Mouse (Mus musculus) limb, embryonic 13.5 days (tissue): Measurements from ENCODE around the gene Bcl2. TPM values are rescaled to one million over a fixed set of nuclear protein-coding genes. Genes with fewer than 3 reads are reported as not detected.
"Not testable (repeated sequence)": the region's sequence is repeated elsewhere in the genome, so short reads cannot be mapped to it uniquely, and the experiment has no call there.

Source experiments
- ATAC-seq: fragments of 200-750 bp; cut with Nextera tagmentation; 2 replicates; pipeline ENCODE4 v1.8.0; 2017; ENCODE audit warnings: low read depth, moderate number of reproducible peaks, moderate TSS enrichment; ENCODE audit not compliant: low FRiP score
- H3K27ac ChIP-seq: fragments of 300-500 bp; sonication (generic); 2 replicates; pipeline ENCODE4 v1.5.1; 2015; ENCODE audit warnings: inconsistent platforms, mild to moderate bottlenecking, moderate library complexity
- H3K27me3 ChIP-seq: fragments of 300-500 bp; sonication (generic); 2 replicates; pipeline ENCODE4 v1.6.1; 2015; ENCODE audit warnings: mild to moderate bottlenecking, inconsistent platforms
- H3K36me3 ChIP-seq: fragments of 300-500 bp; sonication (generic); 2 replicates; pipeline ENCODE4 v1.6.1; 2015; ENCODE audit warnings: inconsistent platforms, mild to moderate bottlenecking, moderate library complexity
- H3K4me1 ChIP-seq: fragments of 300-500 bp; sonication (generic); 2 replicates; pipeline ENCODE4 v1.6.1; 2015; ENCODE audit warnings: inconsistent platforms
- H3K4me2 ChIP-seq: fragments of 300-500 bp; sonication (generic); replicated peaks from 2 replicates; pipeline ENCODE4 v1.6.1; 2015; ENCODE audit warnings: inconsistent platforms, mild to moderate bottlenecking, moderate library complexity
- H3K4me3 ChIP-seq: fragments of 300-500 bp; sonication (generic); 2 replicates; pipeline ENCODE4 v1.5.1; 2015; ENCODE audit warnings: moderate library complexity, mild to moderate bottlenecking, inconsistent platforms
- H3K9ac ChIP-seq: fragments of 300-500 bp; sonication (generic); 2 replicates; pipeline ENCODE4 v1.6.1; 2015; ENCODE audit warnings: mild to moderate bottlenecking, inconsistent platforms
- H3K9me3 ChIP-seq: fragments of 300-500 bp; sonication (generic); 2 replicates; pipeline ENCODE4 v1.6.1; 2016; ENCODE audit warnings: inconsistent platforms
- WGBS: fragments of 180-500 bp; shearing (Covaris S2); methylation state at CpG from one replicate; pipeline ENCODE4 v1.1.7; 2015; 5-methylcytosine and 5-hydroxymethylcytosine counted together
- polyA plus RNA-seq: library from polyadenylated mRNA; unstranded; fragments of >200 nt; fragmentation: Nextera tagmentation; extraction: Ambion mirVana; gene quantifications from 2 replicates; pipeline ENCODE4 v1.2.1, GENCODE M21; 2015

The Bcl2 gene
- polyA plus RNA-seq, 1 experiment from 2014 or later: 33.3 TPM

GRCm38 (mm10) chr1:106738092-106738491, 24.0 kb upstream of the Bcl2 start:
- peaks cover 65% of the 10 kb centered on the region for H3K36me3 ChIP-seq
- no peak overlapping the region for H3K27ac ChIP-seq
- H3K4me1 ChIP-seq: no peaks in the 10 kb centered on the region
- H3K4me3 ChIP-seq: no peak overlapping the region
- H3K9me3 ChIP-seq: no peaks in the 10 kb centered on the region
- WGBS: 78% methylated on average over 3 of the region's 3 CpGs
- H3K4me2 ChIP-seq: no peak overlapping the region
- no peak for ATAC-seq
- H3K27me3 ChIP-seq: no peaks in the 10 kb centered on the region
- H3K9ac ChIP-seq: no peak overlapping the region

DNA sequence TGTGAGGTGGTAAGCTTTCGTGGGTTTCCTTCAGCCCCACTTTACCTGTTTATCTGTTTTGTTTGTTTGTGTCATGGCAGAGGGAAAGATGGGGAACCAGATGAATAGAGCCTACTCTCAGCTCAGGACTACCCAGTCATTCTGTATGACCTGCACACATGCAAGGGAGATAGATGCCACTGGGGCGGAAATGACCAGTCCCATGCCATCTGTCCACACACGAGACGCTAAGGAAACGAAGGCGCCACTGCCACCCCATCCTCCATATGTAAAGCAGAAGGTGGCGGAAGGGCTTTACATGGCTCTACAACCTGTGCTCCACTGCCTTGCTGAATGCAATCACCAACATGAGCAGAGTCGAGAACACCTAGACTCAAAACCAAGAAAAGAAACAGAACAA, 22.1 kb upstream of the Bcl2 start:
- no peaks in the 10 kb centered on the region for H3K4me1 ChIP-seq
- no peak overlapping the region for H3K4me3 ChIP-seq
- no peak overlapping the region for H3K4me2 ChIP-seq
- ATAC-seq: no peak
- H3K27me3 ChIP-seq: no peaks in the 10 kb centered on the region
- no peaks in the 10 kb centered on the region for H3K9me3 ChIP-seq
- WGBS: 88% methylated on average over 8 of the region's 8 CpGs
- H3K9ac ChIP-seq: no peak overlapping the region
- peaks cover 51% of the 10 kb centered on the region for H3K36me3 ChIP-seq
- no peak overlapping the region for H3K27ac ChIP-seq

DNA sequence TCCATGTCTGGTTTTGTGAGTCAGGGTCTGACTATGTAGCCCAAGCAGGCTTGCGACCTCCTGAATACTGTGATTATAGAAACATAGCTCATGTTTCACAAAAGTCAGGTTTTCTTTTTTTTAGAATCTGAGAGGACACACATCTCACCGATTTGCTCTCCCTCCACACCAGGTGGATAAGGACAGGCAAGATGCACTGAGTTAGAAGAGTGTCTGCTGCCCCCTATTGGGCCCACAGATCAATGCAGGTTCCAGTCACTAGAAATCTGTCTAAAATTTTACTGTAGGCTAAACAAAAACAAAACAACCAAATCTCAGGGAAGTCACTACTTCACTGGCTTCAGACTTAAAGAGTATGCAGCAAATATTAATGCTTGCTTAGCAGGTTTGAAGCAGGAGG, 21.5 kb upstream of the Bcl2 start:
- Histone ChIP-seq H3K36me3 (peaks cover 45% of the 10 kb centered on the region), H3K4me2 (no peak overlapping the region), H3K4me3 (no peak overlapping the region), H3K27ac (no peak overlapping the region), H3K9ac (no peak overlapping the region), H3K9me3 (no peaks in the 10 kb centered on the region), H3K4me1 (no peaks in the 10 kb centered on the region), H3K27me3 (no peaks in the 10 kb centered on the region)
- no peak for ATAC-seq
- 43% methylated on average over 2 of the region's 2 CpGs for WGBS

DNA sequence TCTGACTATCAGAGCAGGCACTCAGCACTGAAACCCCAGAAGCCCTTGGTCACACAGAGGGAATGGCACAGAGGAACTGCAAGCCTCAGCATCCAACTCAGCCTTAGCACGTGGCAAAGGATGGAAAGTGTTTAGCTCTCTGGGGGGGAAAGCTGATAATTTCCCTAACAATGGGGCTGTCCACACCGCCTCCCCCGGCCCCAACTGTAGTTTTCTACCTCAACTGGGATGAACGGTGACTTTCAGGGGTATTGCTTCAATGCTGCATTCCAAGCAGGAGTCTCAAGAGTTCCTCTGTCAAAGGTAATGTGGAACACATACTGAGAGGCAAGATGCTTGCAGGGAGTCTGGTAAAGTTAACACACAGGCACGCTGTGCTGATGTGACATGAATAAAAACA, 8.0 kb upstream of the Bcl2 start:
- H3K4me1 ChIP-seq: 0 out of 2 replicates have a peak, but pooled peaks cover 2% of the 10 kb centered on the region
- H3K27ac ChIP-seq: no peak overlapping the region
- H3K4me3 ChIP-seq: no peak overlapping the region
- WGBS: 46% methylated on average over 5 of the region's 5 CpGs
- H3K36me3 ChIP-seq: peaks cover 10% of the 10 kb centered on the region
- H3K9me3 ChIP-seq: no peaks in the 10 kb centered on the region
- no peaks in the 10 kb centered on the region for H3K27me3 ChIP-seq
- no peak overlapping the region for H3K9ac ChIP-seq
- H3K4me2 ChIP-seq: no peak overlapping the region
- ATAC-seq: no peak

- 74% methylated on average over 7 of the region's 7 CpGs for WGBS
- not testable (repeated sequence) for H3K27ac ChIP-seq, H3K9me3 ChIP-seq, H3K36me3 ChIP-seq, H3K4me2 ChIP-seq, H3K9ac ChIP-seq, H3K27me3 ChIP-seq, H3K4me3 ChIP-seq, ATAC-seq
- H3K4me1 ChIP-seq: 0 out of 2 replicates have a peak, but pooled peaks cover 10% of the 10 kb centered on the region
These were observed 3.7 kb upstream of the Bcl2 start for GRCm38 (mm10) chr1:106717736-106718135.

DNA sequence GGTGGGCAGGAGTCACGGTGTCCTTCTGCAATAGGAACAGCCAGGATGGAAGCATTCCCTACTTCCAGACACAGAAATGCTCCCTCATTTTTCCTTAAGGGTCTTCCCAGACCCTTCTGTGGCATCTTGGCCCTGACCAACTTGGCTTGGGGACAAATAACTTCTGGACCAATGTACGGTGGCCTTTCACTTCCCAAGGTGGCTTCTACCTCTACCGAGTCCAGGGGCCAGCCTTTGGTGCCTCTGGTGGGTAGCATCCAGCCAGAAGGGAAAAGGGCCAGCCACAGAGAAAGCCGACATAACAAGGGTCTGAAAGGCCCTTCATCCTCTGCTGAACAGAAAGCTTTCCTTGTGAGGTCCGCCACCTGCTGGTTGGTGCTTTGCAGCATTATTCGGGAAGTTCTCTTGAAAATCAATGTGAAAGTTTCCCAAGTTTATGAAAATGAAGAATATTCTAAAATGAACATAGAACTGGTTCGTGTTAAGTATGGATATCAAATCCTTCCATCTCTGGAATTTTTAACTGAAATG, 3.1 kb upstream of the Bcl2 start:
- H3K9me3 ChIP-seq: no peaks in the 10 kb centered on the region
- no peak for ATAC-seq
- peaks cover 16% of the 10 kb centered on the region for H3K4me1 ChIP-seq
- 31% methylated on average over 7 of the region's 7 CpGs for WGBS
- H3K4me2 ChIP-seq: no peak overlapping the region
- no peak overlapping the region for H3K27ac ChIP-seq
- no peaks in the 10 kb centered on the region for H3K27me3 ChIP-seq
- no peak overlapping the region for H3K9ac ChIP-seq
- H3K36me3 ChIP-seq: no peaks in the 10 kb centered on the region
- no peak overlapping the region for H3K4me3 ChIP-seq

GRCm38 (mm10) chr1:106716141-106716540, 2.1 kb upstream of the Bcl2 start:
- Histone ChIP-seq H3K27me3 (no peaks in the 10 kb centered on the region), H3K27ac (no peak overlapping the region), H3K9ac (no peak overlapping the region), H3K36me3 (no peaks in the 10 kb centered on the region), H3K9me3 (no peaks in the 10 kb centered on the region), H3K4me2 (no peak overlapping the region), H3K4me1 (peaks cover 25% of the 10 kb centered on the region), H3K4me3 (no peak overlapping the region)
- WGBS: 91% methylated on average over 3 of the region's 3 CpGs
- no peak for ATAC-seq

- no peak for ATAC-seq
- Histone ChIP-seq H3K36me3 (no peaks in the 10 kb centered on the region), H3K9ac (no peak overlapping the region), H3K4me2 (peak overlapping the region; percentile 96), H3K27ac (peak overlapping the region; percentile 94; the same call in 1 of the 2 replicates), H3K9me3 (no peaks in the 10 kb centered on the region), H3K4me1 (peaks cover 25% of the 10 kb centered on the region), H3K27me3 (no peaks in the 10 kb centered on the region), H3K4me3 (0 out of 2 replicates have a peak overlapping the region, but pooled peaks have one; percentile 73)
- 89% methylated on average over 13 of the region's 13 CpGs for WGBS
These were observed 1.3 kb upstream of the Bcl2 start for GRCm38 (mm10) chr1:106715111-106716083.

DNA sequence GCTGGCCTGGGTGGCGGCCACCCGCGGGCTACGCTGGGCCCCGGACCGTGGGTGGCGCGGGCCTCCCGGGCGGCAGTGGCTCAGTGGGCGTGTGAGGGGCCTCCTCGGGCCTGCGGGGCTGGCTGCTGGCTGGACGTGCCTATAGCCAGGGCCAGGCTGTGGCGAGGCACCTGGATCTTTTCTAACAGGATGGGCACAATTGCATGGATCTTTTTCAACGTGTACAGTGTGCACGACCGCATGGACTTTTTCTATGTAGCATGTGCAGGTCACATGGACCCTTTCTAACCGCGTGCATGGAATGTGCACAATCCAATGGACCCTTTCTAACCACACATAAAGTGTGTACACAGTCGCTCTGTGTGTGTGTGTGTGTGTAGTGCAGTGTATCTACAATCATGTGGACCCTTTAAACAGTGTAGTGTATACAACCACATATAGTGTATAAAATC, 482 bp upstream of the Bcl2 start:
- peak overlapping the region; percentile 96 for H3K4me2 ChIP-seq
- peak; percentile 81; the same call in 1 of the 2 replicates for ATAC-seq
- H3K9me3 ChIP-seq: no peaks in the 10 kb centered on the region
- WGBS: 5% methylated on average over 21 of the region's 21 CpGs
- H3K27me3 ChIP-seq: no peaks in the 10 kb centered on the region
- H3K4me1 ChIP-seq: peaks cover 31% of the 10 kb centered on the region
- H3K27ac ChIP-seq: peak overlapping the region; percentile 94
- H3K4me3 ChIP-seq: peak overlapping the region; percentile 73
- H3K36me3 ChIP-seq: no peaks in the 10 kb centered on the region
- peak overlapping the region; percentile 84 for H3K9ac ChIP-seq

DNA sequence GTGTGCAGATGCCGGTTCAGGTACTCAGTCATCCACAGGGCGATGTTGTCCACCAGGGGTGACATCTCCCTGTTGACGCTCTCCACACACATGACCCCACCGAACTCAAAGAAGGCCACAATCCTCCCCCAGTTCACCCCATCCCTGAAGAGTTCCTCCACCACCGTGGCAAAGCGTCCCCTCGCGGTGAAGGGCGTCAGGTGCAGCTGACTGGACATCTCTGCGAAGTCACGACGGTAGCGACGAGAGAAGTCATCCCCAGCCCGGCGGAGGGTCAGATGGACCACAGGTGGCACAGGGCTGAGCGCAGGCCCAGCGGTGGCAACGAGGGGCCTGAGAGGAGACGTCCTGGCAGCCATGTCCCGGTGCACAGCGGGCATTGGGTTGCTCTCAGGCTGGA, 1.7 kb downstream of the Bcl2 start:
- WGBS: 8% methylated on average over 22 of the region's 22 CpGs
- no peaks in the 10 kb centered on the region for H3K9me3 ChIP-seq
- peaks cover 50% of the 10 kb centered on the region for H3K4me1 ChIP-seq
- ATAC-seq: no peak
- H3K27ac ChIP-seq: peak overlapping the region; percentile 61; the same call in 1 of the 2 replicates
- peak overlapping the region; percentile 84 for H3K9ac ChIP-seq
- H3K36me3 ChIP-seq: no peaks in the 10 kb centered on the region
- H3K27me3 ChIP-seq: no peaks in the 10 kb centered on the region
- H3K4me3 ChIP-seq: peak overlapping the region; percentile 73
- peak overlapping the region; percentile 96 for H3K4me2 ChIP-seq

GRCm38 (mm10) chr1:106711356-106712125, 2.5 kb downstream of the Bcl2 start:
- WGBS: 51% methylated on average over 12 of the region's 12 CpGs
- H3K36me3 ChIP-seq: no peaks in the 10 kb centered on the region
- no peaks in the 10 kb centered on the region for H3K27me3 ChIP-seq
- peaks cover 58% of the 10 kb centered on the region for H3K4me1 ChIP-seq
- peak overlapping the region; percentile 59; the same call in 1 of the 2 replicates for H3K27ac ChIP-seq
- H3K4me2 ChIP-seq: peak overlapping the region; percentile 96
- H3K9me3 ChIP-seq: no peaks in the 10 kb centered on the region
- peak overlapping the region; percentile 73 for H3K4me3 ChIP-seq
- no peak for ATAC-seq
- H3K9ac ChIP-seq: peak overlapping the region; percentile 84

DNA sequence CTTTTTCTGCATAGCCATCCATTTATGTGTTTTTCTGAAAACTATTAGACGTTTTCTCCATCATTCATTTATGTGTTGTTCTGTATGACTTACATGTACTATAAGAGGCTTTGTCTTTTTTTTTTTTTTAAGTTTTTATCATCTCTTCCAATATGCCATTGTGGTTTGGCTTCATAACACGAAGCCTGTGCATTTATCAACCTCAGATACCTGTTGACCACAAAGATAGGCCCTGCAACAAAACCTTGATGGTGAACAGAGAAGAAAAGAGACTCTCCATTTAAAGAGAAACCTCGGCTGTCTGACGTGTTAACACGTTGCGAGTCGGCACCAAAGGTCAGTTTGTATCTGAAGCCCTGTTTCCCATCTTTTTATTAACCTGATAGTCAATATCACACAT, 3.9 kb downstream of the Bcl2 start:
- H3K27me3 ChIP-seq: no peaks in the 10 kb centered on the region

More for the DNA sequence above, 3.9 kb downstream of the Bcl2 start:
- no peak overlapping the region for H3K9ac ChIP-seq
- no peaks in the 10 kb centered on the region for H3K36me3 ChIP-seq
- H3K27ac ChIP-seq: no peak overlapping the region
- H3K9me3 ChIP-seq: no peaks in the 10 kb centered on the region
- H3K4me1 ChIP-seq: peaks cover 66% of the 10 kb centered on the region
- ATAC-seq: no peak
- H3K4me2 ChIP-seq: peak overlapping the region; percentile 53
- WGBS: 84% methylated on average over 7 of the region's 7 CpGs
- peak overlapping the region; percentile 28 for H3K4me3 ChIP-seq
